Mouse (Mus musculus): ENCODE measurements at regions not wholly inside any gene's neighbourhood (a gene's known extent, or its start where the extent isn't known, plus 50 kb on each side); places are given as distances from the start of the nearest gene placed in this dataset.
"Not testable (repeated sequence)": the region's sequence is repeated elsewhere in the genome, so short reads cannot be mapped to it uniquely, and the experiment has no call there.

GRCm38 (mm10) chr8:28366470-28366869 lies 919.0 kb downstream of the Poteg start:
- intact Hi-C loops (cut with DNase I) = no loop called here
- DNase-seq (ENCODE audit: low spot score in 2 of 2) = no peak

- intact Hi-C loops (cut with DNase I) = no loop called here
- no peak for DNase-seq (ENCODE audit: low spot score in 2 of 2)
Measured at GRCm38 (mm10) chr8:28367361-28367760, 919.9 kb downstream of the Poteg start.

GRCm38 (mm10) chr8:28371752-28372151 lies 924.3 kb downstream of the Poteg start:
- DNase-seq (ENCODE audit: low spot score in 2 of 2) = no peak
- intact Hi-C loops (cut with DNase I) = no loop called here

DNA sequence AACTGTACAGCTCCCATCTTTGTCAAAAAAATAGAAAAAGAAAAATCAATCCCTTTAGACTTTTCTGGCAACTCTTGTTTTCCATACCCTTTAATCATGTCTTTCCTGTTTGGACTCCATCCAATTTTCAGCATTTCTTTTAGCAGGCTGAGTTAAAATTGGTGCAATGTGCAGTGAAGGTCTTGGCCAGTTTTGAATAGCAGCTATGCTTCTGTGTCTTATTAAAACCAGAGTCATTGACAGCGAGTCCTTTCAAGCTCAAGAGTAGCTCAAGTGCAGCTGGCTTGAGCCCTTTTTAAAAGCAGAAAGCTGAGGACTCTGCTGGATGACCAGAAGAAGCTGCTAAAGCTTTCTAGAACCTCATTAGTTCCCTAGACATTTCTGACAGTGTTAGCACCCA lies 952.7 kb downstream of the Poteg start:
- intact Hi-C loops (cut with DNase I) = no loop called here
- DNase-seq (ENCODE audit: low spot score in 2 of 2) = no peak

DNA sequence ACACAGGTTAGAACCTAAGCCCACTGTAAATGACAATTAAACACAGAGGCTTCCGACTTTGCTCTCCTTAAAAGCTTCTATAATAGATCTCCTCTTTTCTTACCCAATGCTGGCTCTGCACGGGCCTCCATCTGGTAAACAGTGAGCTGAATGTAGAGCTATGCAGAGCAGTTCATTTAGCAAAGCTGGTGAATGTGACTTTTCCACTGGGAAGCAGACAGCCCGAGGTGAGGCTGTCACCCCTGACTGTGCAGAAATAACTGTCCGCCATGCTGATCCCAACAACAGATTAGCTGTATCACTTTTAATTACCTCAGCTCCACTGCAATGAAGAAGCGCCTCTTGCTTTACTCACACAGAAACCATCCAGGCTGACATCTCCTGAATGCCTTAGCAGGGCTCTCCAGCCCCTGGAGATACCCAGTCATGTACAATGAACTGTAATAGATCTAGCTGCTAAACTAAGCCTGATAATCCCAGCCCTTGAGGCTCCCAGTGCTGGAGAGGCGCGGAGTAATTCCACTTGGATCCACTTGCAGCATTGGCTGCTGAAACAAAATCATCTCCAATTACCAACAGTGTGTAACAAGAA lies 980.2 kb downstream of the Poteg start:
- intact Hi-C loops (cut with DNase I) = no loop called here
- DNase-seq (ENCODE audit: low spot score in 2 of 2) = no peak

DNA sequence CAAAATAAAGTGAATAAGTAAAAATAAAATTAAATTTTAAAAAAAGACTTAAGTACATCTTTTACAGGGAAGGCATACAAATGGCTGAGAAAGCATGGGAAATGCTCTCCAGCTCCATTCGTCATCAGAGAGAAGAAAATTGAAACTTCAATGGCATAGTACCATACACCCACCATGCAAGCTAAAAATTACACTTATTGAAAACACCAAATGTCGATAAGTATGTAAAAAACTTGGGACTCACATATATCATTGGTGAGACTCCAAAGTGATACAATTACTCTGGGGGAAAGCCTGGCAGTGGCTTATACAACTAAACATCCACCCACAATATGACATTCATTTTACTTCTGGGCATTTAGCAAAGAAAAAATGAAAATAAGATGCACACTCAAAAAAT lies 1025.7 kb downstream of the Poteg start:
- intact Hi-C loops (cut with DNase I) = no loop called here
- DNase-seq (ENCODE audit: low spot score in 2 of 2) = no peak

- no peak for DNase-seq (ENCODE audit: low spot score in 2 of 2)
- intact Hi-C loops (cut with DNase I) = no loop called here
Measured at GRCm38 (mm10) chr8:28487913-28488312, 1040.4 kb downstream of the Poteg start.

DNA sequence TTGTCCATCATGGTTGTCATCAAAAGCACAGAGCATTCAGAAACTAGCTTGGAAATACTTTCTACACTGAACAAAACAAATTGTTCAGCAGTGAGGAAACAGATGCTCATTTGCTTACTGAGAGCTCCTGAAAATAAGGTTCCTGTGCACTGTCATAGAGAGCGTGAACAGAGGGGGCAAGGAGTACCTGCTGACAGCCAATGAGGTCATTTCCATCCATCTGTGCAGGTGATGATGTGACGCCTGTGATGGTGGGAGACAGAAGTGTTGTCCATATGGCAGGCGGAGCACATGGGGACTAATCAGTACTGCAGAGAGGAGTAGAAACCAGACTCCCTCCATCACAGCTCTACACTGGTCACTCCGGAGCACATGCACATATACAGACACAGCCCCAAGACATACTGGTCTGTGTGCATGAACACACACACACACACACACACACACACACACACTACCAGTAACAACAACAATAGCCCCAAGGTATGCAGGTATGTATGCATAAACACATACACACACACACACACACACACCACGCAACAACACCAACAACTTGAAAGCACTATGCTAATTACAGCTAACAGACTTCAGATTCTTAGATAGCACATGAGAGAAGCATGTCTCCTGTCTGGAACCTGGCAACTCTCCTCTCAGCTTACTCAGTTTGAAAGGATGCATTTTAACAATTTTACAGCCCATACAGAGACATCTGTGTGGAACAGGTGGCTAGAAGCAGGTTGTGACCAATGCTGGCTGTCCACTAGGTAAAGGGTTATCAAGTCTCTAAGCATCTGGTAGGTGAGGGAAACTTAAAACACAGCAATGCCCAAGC lies 1056.2 kb downstream of the Poteg start:
- no peak for DNase-seq (ENCODE audit: low spot score in 2 of 2)
- intact Hi-C loops (cut with DNase I) = no loop called here

DNA sequence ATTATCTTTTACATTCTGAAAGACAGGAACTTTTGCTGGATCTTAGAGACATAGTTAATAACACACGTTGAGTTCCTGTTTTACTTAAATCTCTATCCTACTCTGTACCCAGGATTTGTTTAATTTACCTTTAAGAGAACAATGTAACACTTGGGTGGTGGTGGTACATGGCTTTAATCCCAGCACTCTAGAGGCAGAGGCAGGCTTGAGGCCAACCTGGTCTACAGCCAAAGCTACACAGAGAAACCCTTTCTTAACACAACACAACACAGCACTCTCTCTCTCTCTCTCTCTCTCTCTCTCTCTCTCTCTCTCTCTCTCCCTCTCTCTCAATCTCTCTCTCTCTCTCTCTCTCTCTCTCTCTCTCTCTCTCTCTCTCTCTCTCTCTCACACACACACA lies 1076.0 kb downstream of the Poteg start:
- intact Hi-C loops (cut with DNase I); DNase-seq (ENCODE audit: low spot score in 2 of 2): not testable (repeated sequence)

DNA sequence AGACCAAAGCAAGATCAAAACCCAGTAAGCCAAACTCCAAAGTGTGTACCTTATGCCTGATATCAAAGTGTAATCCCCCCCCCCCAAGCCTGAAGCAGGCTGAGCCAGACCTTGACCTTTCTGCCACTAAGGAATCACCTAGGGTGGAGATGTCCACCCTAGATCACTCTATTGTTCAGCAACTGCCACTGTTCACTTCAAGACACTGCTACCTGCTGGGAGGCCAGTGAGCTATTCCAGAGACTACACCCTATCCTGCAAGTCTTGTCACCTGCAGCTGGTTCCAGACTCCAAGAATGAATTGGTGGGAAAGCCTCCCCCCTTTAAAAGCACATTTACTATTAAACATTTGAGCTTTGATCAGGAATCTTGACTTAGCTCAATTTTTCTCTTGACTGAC lies 1099.8 kb downstream of the Poteg start:
- intact Hi-C loops (cut with DNase I) = no loop called here

DNA sequence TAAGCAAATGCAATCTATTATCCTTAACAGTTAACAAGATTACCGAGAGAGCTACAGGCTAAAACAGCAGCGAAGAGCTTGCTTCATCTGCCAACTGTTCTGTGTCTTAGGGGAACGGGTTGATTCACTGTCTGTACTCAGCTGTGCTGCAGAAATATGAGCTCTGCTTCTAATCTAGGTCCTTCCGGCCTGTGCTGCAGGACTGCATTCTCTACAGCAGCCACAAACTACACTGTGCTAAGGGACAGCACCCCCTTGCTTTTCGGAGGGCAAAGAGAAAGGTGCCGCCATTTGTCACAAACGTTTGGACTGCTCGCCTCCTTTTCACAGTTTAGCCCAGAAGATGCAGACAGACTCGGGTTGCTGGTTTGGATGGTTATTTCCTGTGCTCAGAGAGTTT lies 1112.4 kb downstream of the Poteg start:
- no peak for DNase-seq (ENCODE audit: low spot score in 2 of 2)
- intact Hi-C loops (cut with DNase I) = no loop called here

More for the DNA sequence above, 1099.8 kb downstream of the Poteg start:
- no peak for DNase-seq (ENCODE audit: low spot score in 2 of 2)

- peak; percentile 37 to 47 for DNase-seq (ENCODE audit: low spot score in 2 of 2)
- intact Hi-C loops (cut with DNase I) = no loop called here
Measured at GRCm38 (mm10) chr8:28579250-28579651, 1131.8 kb downstream of the Poteg start.

DNA sequence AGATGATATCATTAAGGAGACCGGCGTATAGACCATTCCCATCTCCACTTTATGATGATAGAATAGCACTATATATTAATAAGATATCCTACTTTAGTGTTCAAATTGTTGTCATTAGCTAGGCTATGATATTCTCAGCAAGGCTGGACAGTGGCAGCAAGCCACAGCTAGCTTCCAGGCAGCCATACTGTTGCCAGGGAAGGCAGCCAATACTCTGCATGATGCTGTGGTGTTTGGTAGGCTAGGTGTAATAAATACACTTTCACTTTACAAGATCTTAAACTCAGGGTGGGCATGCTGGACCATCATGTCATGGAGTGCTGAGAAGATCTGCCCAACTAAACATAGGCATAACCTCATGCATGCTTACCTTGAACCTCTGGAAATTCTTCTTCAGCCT lies 1133.4 kb downstream of the Poteg start:
- intact Hi-C loops (cut with DNase I) = no loop called here
- DNase-seq (ENCODE audit: low spot score in 2 of 2) = no peak

GRCm38 (mm10) chr8:28589999-28590398 lies 1142.5 kb downstream of the Poteg start:
- DNase-seq (ENCODE audit: low spot score in 2 of 2) = no peak
- intact Hi-C loops (cut with DNase I) = no loop called here

DNA sequence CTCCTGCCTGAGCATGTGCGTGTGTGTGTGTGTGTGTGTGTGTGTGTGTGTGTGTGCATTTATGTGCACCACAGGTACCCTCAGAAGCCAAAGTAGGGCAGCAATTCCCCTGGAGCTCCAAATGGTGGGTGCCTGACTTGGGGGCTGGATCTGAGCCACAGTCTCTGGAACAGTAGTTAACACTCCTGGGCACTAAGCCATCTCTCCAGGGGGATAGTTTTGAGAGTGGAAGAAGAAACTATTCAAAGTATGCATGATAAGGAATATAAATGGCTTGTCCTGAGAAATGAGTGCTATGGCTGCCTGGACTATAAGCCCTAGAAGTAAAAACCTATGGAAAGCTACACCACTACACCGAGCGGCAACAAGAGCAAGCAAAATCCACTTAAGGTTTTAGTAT lies 1145.8 kb downstream of the Poteg start:
- peak in 1 of 2 experiments; percentile 11 for DNase-seq (ENCODE audit: low spot score in 2 of 2)
- intact Hi-C loops (cut with DNase I) = no loop called here

DNA sequence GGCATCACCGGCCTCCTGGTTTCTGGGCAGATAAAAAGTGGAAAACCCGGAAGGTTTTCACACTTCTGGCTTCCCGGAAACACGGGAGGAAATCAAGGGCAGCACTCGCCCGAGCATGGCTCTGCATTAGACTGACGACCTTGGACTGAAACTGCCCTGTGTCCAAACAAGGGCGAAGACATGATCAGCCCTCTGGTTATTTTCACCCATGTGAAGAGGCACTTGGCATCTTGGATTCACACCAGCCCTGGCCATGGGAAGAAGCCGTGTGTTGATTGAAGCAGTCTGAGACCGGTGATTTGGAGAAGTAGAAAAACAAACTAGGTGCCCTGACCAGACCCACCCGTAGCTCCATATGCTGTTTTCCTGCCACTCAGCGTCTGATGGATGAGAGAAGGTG lies 1146.7 kb downstream of the Poteg start:
- intact Hi-C loops (cut with DNase I) = no loop called here
- DNase-seq (ENCODE audit: low spot score in 2 of 2) = peak in 1 of 2 experiments; percentile 9

- intact Hi-C loops (cut with DNase I) = no loop called here
- DNase-seq (ENCODE audit: low spot score in 2 of 2) = no peak
Measured at GRCm38 (mm10) chr8:28594606-28595005, 1147.1 kb downstream of the Poteg start.

DNA sequence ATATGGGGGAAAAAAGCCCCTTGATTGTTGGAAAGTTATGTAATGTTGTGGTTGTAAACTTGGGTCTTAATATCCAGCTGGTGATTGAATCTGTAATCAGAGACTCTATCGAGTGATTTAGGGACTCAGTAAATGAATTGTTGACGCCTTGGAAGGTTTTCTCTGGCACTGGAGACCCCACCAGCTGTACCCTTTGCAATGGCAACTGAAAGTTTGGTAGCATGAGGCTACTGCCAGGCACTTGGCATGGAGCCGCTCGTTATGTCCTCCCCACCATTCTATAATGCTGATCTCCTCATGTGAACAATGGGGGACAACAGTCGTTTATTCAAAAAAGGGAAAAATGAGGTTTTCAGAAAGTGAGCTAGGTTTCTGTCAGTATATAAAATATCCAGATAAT lies 1148.4 kb downstream of the Poteg start:
- DNase-seq (ENCODE audit: low spot score in 2 of 2) = no peak
- intact Hi-C loops (cut with DNase I) = no loop called here

Data from left cerebral cortex, postnatal 36 days (tissue).